Mouse (Mus musculus) limb, embryonic 11.5 days (tissue): ENCODE data around the gene Fgfr3. TPM values are rescaled to one million over a fixed set of nuclear protein-coding genes. Genes with fewer than 3 reads are reported as not detected.

Experiments used
- ATAC-seq: fragments of 200-750 bp; cut with Nextera tagmentation; 2 replicates; pipeline ENCODE4 v1.8.0; 2017; ENCODE audit warnings: low read depth; ENCODE audit not compliant: insufficient number of reproducible peaks, low FRiP score, low TSS enrichment
- DNase-seq: peaks from one replicate; pipeline ENCODE4 v3.0.0-alpha.2; 2015; ENCODE audit warnings: low spot score
- H3K27ac ChIP-seq: fragments of 300-500 bp; sonication (generic); replicated peaks from 2 replicates; pipeline ENCODE4 v1.5.1; 2014; ENCODE audit warnings: low read depth, mild to moderate bottlenecking, low read length
- H3K27me3 ChIP-seq: fragments of 300-500 bp; sonication (generic); 2 replicates; pipeline ENCODE4 v1.6.1; 2014; ENCODE audit warnings: mild to moderate bottlenecking, low read length, mixed read lengths; ENCODE audit not compliant: control insufficient read depth, insufficient read depth
- H3K36me3 ChIP-seq: fragments of 300-500 bp; sonication (generic); 2 replicates; pipeline ENCODE4 v1.6.1; 2014; ENCODE audit warnings: mild to moderate bottlenecking, low read length, moderate library complexity, mixed read lengths; ENCODE audit not compliant: control insufficient read depth, insufficient read depth
- H3K4me1 ChIP-seq: fragments of 300-500 bp; sonication (generic); 2 replicates; pipeline ENCODE4 v1.6.1; 2014; ENCODE audit warnings: low read length, mixed read lengths; ENCODE audit not compliant: control insufficient read depth, insufficient read depth
- H3K4me2 ChIP-seq: fragments of 300-500 bp; sonication (generic); 2 replicates; pipeline ENCODE4 v1.6.1; 2014; ENCODE audit warnings: low read depth, mild to moderate bottlenecking, moderate library complexity; ENCODE audit not compliant: severe bottlenecking
- H3K4me3 ChIP-seq: fragments of 300-500 bp; sonication (generic); 2 replicates; pipeline ENCODE4 v1.5.1; 2014; ENCODE audit warnings: low read depth, low read length
- H3K9ac ChIP-seq: fragments of 300-500 bp; sonication (generic); 2 replicates; pipeline ENCODE4 v1.6.1; 2014; ENCODE audit warnings: mild to moderate bottlenecking, low read length
- H3K9me3 ChIP-seq: fragments of 300-500 bp; sonication (generic); 2 replicates; pipeline ENCODE4 v1.6.1; 2016; ENCODE audit warnings: low read length; ENCODE audit not compliant: control insufficient read depth
- WGBS: fragments of 180-500 bp; shearing (Covaris S2); extraction: QIAGEN DNeasy Blood & Tissue Kit; methylation state at CpG from one replicate; pipeline ENCODE4 v1.1.7; 2014; 5-methylcytosine and 5-hydroxymethylcytosine counted together
- polyA plus RNA-seq: library from polyadenylated mRNA; unstranded; fragments of >200 nt; fragmentation: Nextera tagmentation; extraction: Ambion mirVana; gene quantifications from 2 replicates; pipeline ENCODE4 v1.2.1, GENCODE M21; 2014

Gene Fgfr3
- polyA plus RNA-seq, 1 experiment from 2014 or later = 11.6 TPM

GRCm38 (mm10) chr5:33716467-33716866 is 5.0 kb upstream of the Fgfr3 start:
- H3K27ac ChIP-seq = no peak overlapping the region
- no peak for DNase-seq
- H3K4me3 ChIP-seq = no peak overlapping the region
- no peaks in the 10 kb centered on the region for H3K9me3 ChIP-seq
- WGBS = 75% methylated on average over 6 of the region's 6 CpGs
- no peaks in the 10 kb centered on the region for H3K36me3 ChIP-seq
- H3K4me1 ChIP-seq = no peaks in the 10 kb centered on the region
- no peak for ATAC-seq
- H3K4me2 ChIP-seq = no peak overlapping the region
- peaks cover 2% of the 10 kb centered on the region; the same call in 1 of the 2 replicates for H3K27me3 ChIP-seq
- no peak overlapping the region for H3K9ac ChIP-seq

DNA sequence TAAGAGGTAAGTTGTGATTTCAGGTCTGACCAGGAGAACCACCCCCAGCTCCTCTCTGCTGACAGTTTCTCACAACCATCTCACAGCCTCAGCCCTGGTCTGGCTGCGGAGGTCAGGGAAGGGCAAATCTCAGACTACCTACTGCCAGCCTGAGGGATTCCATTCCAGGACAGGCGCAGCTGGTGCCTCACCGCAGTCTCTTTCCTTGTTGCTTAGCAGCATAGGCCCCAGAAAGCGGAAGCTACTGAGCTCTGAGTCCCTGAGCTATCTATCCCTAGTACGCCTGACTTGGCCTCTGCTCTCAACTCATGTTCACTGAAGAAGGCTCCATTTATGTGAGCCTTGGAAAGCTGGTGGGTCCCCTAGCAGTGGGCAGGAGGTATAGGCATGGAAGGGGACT is 3.0 kb upstream of the Fgfr3 start:
- Histone ChIP-seq H3K4me3 (no peak overlapping the region), H3K9ac (no peak overlapping the region), H3K36me3 (no peaks in the 10 kb centered on the region), H3K27me3 (peaks cover 15% of the 10 kb centered on the region), H3K27ac (no peak overlapping the region), H3K9me3 (no peaks in the 10 kb centered on the region), H3K4me1 (peaks cover 5% of the 10 kb centered on the region; the same call in 1 of the 2 replicates), H3K4me2 (no peak overlapping the region)
- WGBS = 76% methylated on average over 5 of the region's 5 CpGs
- no peak for DNase-seq
- ATAC-seq = no peak

GRCm38 (mm10) chr5:33720852-33721490 is 503 bp upstream of the Fgfr3 start:
- ATAC-seq (no peak), DNase-seq (no peak)
- Histone ChIP-seq H3K4me2 (peak overlapping the region; percentile 91), H3K9me3 (no peaks in the 10 kb centered on the region), H3K36me3 (no peaks in the 10 kb centered on the region), H3K4me1 (peaks cover 15% of the 10 kb centered on the region), H3K27ac (no peak overlapping the region), H3K27me3 (peaks cover 33% of the 10 kb centered on the region), H3K9ac (no peak overlapping the region), H3K4me3 (peak overlapping the region; percentile 55)
- WGBS = 8% methylated on average over 8 of the region's 8 CpGs

DNA sequence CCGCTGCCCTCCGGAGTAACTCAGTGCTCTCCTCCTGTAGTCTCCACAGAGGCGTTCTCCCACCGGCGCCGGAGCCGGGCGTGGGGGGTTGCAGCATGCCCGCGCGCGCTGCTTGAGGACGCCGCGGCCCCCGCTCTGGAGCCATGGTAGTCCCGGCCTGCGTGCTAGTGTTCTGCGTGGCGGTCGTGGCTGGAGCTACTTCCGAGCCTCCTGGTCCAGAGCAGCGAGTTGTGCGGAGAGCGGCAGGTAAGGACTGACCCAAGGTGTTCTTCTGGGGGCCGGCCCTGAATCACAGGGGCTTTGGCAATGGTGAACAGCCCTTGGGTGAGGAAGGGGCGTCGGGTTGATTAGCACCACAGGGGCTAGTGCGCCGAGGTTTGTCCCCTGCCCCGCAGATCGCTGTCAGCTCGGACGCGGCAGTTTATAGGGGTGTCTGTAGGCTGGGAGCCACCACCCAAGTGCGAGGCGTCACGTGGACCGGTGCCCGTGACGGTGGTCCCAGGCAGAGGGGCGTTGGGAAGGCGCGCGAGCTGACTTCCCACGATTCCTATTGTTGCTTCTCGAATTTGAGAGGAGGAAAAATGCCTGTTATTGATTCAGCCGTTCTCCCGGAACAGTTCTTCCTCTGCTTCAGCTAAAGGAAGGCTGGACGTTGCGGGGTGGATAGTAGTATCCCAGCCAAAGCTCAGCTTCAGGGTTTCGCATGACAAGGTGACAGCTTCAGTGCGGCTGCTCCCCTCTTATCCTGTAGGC is 968 bp downstream of the Fgfr3 start:
- no peaks in the 10 kb centered on the region for H3K9me3 ChIP-seq
- ATAC-seq (no peak), DNase-seq (no peak)
- no peaks in the 10 kb centered on the region for H3K36me3 ChIP-seq
- H3K27ac ChIP-seq = no peak overlapping the region
- peak overlapping the region; percentile 55 for H3K4me3 ChIP-seq
- H3K4me1 ChIP-seq = peaks cover 15% of the 10 kb centered on the region
- peaks cover 37% of the 10 kb centered on the region for H3K27me3 ChIP-seq
- WGBS = under 1% methylated on average over 53 of the region's 53 CpGs
- H3K4me2 ChIP-seq = peak overlapping the region; percentile 91
- peak overlapping the region; percentile 68 for H3K9ac ChIP-seq

DNA sequence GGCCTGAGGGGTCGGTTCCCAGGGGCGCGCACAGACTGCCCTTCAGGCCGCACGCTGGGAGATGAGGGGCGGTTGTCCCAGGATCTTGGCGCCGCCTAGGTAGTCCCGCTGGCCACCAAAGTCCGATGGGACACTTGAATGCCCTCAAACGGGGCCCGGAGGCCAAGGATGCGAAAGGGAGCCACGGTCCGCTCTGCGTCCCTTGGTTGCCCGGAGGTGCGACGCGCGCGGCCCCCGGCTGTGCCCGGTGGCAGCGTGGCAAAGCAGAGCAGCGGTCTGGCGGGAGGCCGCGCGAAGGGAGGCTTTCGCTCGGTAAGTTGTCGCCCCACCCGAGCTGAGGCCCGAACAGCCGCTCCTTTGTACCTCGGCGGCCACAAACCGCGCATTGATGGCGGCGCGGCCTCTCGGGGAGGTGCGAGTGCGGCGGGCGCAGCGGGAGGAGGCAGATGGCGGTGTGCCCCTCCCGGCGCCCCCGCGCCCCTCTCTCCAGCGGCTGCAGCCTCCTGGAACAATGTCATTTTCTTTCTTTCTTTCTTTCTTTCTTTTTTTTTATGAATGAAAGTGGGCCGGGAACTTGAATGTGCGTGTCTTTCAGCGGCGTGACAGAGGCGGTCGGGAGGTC is 1.7 kb downstream of the Fgfr3 start:
- DNase-seq = peak; percentile 63
- no peak for ATAC-seq
- H3K9ac ChIP-seq = peak overlapping the region; percentile 68
- 0% methylated on average over 61 of the region's 61 CpGs for WGBS
- peaks cover 38% of the 10 kb centered on the region for H3K27me3 ChIP-seq
- peak overlapping the region; percentile 55 for H3K4me3 ChIP-seq
- H3K4me1 ChIP-seq = peaks cover 15% of the 10 kb centered on the region
- H3K27ac ChIP-seq = no peak overlapping the region
- H3K9me3 ChIP-seq = no peaks in the 10 kb centered on the region
- peak overlapping the region; percentile 91 for H3K4me2 ChIP-seq
- no peaks in the 10 kb centered on the region for H3K36me3 ChIP-seq

- no peak overlapping the region for H3K27ac ChIP-seq
- ATAC-seq (no peak), DNase-seq (peak; percentile 68)
- H3K27me3 ChIP-seq = peaks cover 40% of the 10 kb centered on the region
- peak overlapping the region; percentile 68; the same call in 1 of the 2 replicates for H3K9ac ChIP-seq
- H3K9me3 ChIP-seq = no peaks in the 10 kb centered on the region
- peak overlapping the region; percentile 55 for H3K4me3 ChIP-seq
- no peaks in the 10 kb centered on the region for H3K36me3 ChIP-seq
- WGBS = under 1% methylated on average over 36 of the region's 36 CpGs
- peak overlapping the region; percentile 91 for H3K4me2 ChIP-seq
- peaks cover 15% of the 10 kb centered on the region for H3K4me1 ChIP-seq
Observed at GRCm38 (mm10) chr5:33723641-33724465, 2.4 kb downstream of the Fgfr3 start.

DNA sequence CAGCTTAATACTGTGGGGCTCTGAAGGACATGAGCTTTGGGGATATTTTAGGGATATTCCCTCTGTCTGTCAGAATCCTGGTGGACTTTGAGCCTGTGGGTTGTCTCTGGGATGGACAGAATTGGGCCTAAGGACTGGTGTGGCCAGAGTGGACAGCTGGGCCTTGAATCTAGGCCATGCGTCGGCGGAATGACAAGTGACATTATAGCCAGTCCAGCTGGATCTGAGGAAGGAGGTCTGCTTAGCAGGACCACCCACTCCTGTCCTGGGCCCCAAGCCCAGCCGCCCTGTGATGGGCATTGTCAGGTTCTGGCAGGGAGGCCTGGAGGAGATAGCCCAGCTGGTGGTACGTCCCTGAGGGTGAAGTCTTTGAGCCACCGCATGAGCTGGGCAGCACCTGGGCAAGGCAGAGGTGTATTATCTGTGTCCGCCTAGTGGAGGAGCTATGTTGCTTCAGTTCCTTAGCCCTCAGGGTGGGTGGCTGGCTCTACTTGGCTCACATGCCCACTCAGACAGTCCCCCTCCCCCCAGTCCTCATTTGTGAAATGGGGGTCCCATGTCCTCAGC is 4.7 kb downstream of the Fgfr3 start:
- DNase-seq = no peak
- H3K9me3 ChIP-seq = no peaks in the 10 kb centered on the region
- H3K36me3 ChIP-seq = no peaks in the 10 kb centered on the region
- H3K27ac ChIP-seq = no peak overlapping the region
- 87% methylated on average over 7 of the region's 7 CpGs for WGBS
- H3K4me3 ChIP-seq = no peak overlapping the region
- H3K9ac ChIP-seq = no peak overlapping the region
- ATAC-seq = no peak
- H3K4me1 ChIP-seq = peaks cover 15% of the 10 kb centered on the region
- H3K27me3 ChIP-seq = peaks cover 41% of the 10 kb centered on the region
- H3K4me2 ChIP-seq = no peak overlapping the region

GRCm38 (mm10) chr5:33726891-33727290 is 5.4 kb downstream of the Fgfr3 start:
- no peak overlapping the region for H3K4me3 ChIP-seq
- WGBS = 72% methylated on average over 1 of the region's 1 CpGs
- no peaks in the 10 kb centered on the region for H3K9me3 ChIP-seq
- DNase-seq = no peak
- peaks cover 15% of the 10 kb centered on the region for H3K4me1 ChIP-seq
- no peak overlapping the region for H3K27ac ChIP-seq
- H3K36me3 ChIP-seq = no peaks in the 10 kb centered on the region
- no peak for ATAC-seq
- no peak overlapping the region for H3K9ac ChIP-seq
- H3K4me2 ChIP-seq = no peak overlapping the region
- H3K27me3 ChIP-seq = peaks cover 41% of the 10 kb centered on the region
